Mouse (Mus musculus): Measurements from ENCODE around the gene Gm9918.
"Not testable (repeated sequence)": the region's sequence is repeated elsewhere in the genome, so short reads cannot be mapped to it uniquely, and the experiment has no call there.

Gene Gm9918

DNA sequence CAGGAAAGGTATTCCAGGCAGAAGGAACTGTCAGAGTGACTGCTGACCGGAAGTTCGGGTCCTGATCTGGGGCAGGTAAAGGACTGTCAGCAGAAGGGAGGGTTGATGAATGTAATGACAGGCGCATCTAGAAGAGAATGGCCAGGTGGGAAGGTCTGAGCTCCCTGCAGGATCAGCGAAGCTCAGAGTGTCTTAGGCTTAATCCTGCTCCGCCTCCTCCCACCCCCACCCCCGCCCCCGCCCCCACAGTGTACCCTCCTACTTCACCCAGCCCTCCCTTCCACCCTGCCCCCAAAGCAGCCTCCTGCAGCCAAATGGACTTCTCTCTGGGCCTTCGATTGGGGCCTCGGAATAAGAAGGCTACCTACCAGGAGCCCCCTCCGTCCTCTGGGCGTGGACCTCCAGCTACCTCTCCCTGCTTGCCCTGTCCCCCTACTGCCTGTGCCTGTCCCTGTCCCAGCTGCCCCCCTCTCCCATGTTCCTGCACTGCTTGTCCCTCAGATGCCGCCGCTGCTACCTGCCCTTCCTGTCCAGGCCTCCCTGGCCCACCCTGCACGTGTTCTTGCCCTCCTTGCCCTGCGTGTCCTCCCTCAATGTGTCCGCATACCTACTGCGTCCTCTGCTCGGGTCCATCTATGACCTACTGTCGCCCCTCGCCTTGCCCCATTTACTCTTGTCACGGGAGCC is at the start of gene Gm9918:
Gene Gm9918 (plus strand): TSS at position 290 of the 687 bp plus-strand sequence.
- DNase-seq (ENCODE audit: low read depth, low spot score), result no peak

DNA sequence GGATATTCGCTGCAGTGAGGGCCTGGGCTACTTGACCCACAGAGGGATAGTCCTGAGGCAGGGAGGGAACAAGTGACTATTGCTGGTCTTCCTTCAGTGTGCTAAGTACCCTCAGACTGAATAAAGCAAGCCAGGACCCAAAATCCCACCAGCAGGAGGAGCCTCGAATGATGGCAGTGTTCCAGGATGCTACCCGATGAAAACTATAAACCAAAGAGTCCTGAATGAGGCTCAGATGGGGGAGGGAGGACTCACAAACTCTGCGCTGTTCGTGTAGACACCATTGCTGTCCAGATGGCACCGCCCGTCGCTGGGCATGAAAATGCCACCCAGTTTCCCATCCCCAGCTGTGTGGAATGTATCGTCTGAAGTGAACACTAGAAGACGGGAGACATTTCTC is 48.0 kb upstream of the Gm9918 start:
- no peak for DNase-seq (ENCODE audit: low read depth, low spot score)

DNA sequence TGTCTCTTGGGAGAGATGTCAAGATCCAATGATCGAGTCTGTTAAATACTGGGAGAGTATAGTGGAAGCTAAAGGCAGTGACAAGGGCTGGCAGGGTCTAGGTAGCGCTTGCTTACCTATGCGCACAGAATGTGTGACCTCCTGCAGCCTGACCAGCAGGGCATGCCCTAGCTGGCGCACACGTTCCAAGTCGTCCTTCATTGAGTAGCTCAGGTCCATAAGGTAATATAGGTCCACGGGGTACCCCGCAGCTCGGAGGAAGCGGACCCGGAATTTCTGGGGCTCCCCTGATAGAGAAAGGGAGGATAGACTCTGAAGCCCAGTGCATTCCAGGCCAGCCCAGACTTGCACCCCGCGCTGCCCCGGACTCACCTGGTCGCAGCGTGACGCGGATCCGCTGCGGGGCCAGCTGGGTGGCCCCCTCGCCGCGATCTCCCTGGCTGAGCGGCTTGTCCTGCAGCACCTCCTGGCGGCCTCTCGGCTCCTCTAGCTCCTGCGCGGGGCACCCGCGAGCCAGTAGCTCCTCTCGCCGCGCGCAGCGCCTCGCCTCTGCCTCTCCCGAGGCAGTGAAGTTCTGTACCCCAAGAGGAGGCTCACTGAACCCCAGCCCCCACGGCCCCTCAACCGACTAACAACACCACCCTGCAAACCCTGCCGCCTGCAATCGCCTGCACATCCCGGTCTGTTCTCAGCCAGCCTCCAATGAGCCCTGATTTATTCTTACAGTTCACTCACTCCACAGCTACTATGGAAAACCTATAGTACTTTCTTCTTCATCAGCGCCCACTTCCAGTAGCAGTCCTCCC is 46.0 kb upstream of the Gm9918 start:
- no peak for DNase-seq (ENCODE audit: low read depth, low spot score)

DNA sequence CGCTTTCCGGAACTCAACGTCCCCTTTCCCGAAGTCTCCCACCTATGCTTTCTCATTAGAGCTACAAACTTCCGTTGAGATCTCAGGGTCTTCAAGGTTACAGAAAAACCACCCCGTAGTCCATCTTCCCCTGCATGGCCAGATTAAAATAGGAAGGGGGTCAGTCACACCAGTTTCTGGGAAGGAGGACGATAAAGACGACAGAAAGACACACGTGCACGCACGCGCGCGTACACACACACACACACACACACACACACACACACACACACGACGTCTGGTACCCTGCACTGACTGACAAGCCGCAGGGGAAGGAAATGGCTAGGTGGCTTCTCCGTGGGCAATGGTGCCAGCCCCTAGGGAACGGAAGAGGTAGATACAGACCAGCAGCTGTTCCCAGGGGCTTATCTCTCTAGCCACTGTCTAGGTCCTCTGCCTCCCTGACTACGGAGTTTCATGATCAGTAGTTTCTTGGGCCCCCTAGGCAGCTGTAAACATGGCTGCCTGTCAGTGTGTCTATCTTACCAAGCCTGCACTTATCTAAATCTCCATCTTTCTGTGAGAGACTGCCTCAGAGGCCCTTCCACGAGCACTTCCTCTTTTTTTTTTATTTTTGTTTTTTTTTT is 45.3 kb upstream of the Gm9918 start:
- DNase-seq (ENCODE audit: low read depth, low spot score), result no peak

DNA sequence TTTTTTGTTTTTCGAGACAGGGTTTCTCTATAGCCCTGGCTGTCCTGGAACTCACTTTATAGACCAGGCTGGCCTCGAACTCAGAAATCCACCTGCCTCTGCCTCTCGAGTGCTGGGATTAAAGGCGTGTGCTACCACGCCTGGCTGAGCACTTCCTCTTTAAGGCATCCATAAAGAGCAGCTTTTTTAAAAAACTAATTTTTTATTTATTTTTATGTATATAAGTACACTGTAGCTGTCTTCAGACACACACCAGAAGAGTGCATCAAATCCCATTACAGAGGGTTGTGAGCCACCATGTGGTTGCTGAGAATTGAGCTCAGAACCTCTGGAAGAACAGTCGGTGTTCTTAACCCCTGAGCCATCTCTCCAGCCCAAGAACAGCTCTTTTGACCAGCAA is 44.7 kb upstream of the Gm9918 start:
- not testable (repeated sequence) for DNase-seq (ENCODE audit: low read depth, low spot score)

DNA sequence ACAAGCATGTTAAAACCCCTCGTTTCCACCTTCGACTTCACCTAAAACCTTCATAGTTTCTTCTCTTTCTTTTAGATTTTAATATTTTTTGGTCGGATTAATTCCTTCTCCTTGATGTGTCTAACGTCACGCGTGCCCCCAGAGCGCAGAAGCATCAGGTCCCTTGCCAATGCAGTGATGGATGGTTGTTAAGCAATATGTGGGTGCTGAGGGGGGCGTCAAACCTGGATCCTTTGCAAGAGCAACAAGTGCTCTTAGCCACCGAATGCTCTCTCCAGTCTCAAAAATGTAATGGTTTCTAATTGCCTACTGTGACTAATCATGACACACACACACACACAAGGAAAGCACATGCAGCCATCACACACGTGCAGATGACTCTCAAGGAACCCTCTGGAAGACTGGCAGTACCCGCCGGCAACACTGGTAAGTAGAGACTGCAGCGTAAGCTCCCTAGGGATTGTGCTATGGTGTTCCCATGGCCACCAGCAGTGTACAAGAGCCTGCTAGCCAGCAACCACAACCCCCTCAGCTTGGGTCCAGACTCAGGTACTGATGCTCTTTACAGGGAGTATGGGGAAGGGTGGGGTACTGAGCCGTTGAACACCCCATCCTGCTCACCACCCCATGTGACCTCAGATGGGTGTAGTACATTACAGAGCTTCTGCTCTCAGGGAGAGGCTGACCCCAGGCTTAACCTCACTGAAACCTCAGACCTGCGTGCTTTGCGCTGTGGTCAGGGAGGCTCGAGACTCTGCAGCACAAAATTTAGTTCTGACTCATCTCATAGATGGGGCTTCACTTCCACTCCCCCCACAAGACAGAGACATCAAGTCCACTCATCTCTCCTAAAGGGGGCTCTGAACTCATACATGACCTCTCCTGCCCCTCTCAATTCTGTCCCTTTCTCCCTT is 39.7 kb upstream of the Gm9918 start:
- no peak for DNase-seq (ENCODE audit: low read depth, low spot score)

DNA sequence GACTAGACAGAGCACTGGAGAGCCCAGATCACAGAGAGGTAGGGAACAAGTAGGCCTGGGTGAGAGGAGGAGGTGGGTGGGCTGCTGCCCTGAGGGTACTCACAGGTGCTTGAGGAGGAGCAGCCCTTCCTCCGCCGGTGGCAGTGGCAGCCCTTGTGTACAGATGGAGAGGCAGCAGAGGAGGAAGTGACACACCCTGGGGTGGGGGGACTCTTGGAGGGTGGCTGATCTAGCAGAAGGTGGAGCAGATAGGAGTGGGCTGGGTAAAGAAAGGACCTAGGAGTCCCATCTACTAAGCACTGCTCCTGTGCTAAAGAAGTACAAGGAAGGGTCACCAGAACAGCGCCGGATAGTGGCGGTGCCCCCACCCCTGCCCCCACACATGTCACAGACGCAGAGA is 38.6 kb upstream of the Gm9918 start, which contains the start of gene Itgb7:
Gene Itgb7 (minus strand): TSS at position 197 of the 400 bp plus-strand sequence.
- no peak for DNase-seq (ENCODE audit: low read depth, low spot score)

DNA sequence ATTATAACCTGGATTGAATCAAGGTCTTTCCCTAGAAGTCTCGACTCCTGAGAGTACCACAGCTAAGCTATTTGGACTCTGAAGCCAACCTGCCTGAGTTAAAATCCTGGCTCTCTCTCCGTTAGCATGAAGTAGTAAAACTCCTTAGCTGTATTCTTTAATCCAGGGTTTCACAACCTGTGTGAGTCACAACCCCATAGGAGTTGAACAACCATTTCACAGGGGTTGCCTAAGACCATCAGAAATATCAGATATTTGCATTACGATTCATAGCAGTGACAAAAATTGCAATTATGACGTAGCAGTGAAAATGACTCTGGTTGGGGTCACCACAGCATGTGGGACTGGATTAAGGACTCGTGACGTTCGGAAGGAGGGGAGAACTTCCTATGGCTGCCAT is 37.6 kb upstream of the Gm9918 start:
- no peak for DNase-seq (ENCODE audit: low read depth, low spot score)

DNA sequence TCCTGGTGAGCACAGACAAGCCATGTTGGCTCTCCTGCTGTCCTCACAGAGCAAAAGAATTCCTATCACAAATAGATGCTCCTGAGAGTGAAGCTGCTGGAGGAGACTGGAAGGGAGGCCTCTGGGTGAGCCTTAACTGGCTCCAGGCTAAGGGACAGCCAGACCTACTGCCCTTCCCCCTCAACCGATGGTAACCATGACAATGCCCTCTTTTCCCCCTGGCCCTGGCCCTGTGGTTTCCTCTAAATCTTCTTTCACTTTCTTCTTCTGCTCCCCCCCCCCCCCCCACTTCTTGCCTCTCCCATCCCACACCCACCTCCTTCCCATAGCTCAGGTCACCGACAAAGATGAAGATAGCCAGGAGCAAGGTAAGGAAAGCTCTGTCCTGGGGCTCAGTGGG is 36.5 kb upstream of the Gm9918 start:
- no peak for DNase-seq (ENCODE audit: low read depth, low spot score)

DNA sequence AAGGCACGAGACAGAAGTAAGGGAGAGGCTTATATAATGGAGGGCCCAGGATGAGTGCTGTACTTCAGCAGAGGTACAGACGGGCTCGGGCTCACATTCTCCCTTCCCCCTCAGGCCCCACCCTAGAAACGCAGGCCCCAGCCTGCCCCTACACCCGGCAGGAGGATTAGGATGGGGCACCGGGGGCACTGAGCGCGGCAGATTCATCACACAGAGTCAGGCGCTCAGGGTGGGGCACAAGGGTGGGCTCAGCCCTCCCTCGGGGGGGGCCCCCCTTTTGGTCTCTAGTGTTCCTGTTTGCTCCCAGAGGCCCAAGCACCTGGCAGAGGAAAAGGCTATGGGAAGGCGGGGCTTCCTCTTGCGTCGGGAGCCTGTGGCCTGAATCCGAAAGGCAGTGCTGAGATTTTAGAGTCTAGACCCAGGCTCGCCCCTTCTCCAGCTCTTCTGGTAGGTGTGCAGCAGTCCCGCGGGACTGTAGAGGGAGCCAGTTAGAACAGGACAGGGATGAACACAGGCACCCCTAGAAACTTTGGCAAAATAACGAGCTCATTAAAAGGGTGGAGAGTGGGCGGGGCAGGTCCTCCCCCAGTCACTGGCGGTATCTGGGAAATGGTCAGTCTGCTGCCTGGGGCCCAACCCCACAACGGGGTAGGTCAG is 34.9 kb upstream of the Gm9918 start:
- no peak for DNase-seq (ENCODE audit: low read depth, low spot score)

DNA sequence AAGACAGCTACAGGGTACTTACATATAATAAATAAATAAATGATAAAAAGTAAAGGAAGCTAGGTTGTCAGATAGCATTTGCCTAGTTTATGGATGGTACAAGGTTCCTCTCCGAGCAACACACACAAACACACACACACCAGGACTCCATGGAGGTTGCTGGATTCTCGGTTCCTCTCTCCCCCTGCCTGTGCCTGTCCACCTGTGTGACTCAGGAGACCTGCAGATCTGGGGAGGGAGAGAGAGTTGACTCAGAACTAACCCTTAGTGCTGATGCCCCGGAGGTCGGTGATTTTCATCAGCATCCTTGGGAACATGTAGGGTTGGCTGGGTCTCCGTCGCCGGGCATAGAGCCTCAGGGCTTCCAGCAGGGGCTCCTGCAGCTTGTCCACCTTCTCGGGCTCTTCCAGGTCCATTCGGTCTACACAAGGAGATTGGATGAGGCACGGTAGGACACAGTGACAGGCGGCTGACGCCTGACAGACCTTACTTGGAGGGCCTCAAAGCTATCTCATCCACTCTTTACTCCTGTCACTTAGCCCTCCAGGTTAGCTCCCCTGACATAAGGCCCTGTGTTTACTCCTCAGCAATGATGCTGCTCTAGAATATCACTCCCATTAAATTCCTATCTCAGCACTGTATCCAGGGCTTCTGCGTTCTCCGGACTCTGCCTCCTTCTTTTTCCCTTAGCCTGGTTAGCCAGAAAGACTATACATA is 31.7 kb upstream of the Gm9918 start:
- DNase-seq (ENCODE audit: low read depth, low spot score), result no peak

DNA sequence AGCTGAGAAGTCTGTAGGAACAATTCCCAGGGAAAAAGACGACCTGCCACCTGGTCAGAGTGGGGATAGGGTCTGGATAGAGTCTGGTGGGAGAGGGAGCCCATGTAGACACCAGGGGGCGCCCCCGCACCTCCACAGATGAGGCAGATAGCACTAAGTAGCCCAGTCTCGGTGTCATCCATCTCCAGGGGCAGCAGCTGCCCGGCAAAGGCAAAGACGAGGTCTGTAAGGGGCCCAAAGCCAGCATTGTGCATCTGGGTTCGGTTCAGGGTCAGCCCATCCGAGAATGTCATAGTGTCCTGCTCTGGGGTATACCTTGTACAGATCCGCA is 31.1 kb upstream of the Gm9918 start:
- no peak for DNase-seq (ENCODE audit: low read depth, low spot score)

DNA sequence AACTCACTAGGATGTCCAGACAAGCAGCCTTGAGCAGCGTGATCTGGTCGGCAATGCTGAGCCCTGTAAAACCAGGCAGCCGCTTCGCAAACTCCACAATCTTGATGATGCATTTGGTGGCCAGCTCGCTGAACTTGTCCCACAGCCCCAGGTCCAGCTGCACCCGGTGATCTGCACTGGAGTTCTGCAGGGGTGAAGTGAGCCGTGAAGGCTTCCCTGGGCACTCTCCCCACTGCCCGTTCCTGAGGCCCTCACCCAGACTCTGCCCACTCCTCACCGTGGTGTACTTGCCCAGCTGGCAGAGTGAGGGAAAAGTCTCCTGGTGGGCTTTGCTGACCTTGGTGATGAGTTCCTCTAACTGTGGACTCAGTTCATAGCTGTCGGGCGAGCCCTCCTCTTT is 30.5 kb upstream of the Gm9918 start:
- no peak for DNase-seq (ENCODE audit: low read depth, low spot score)

DNA sequence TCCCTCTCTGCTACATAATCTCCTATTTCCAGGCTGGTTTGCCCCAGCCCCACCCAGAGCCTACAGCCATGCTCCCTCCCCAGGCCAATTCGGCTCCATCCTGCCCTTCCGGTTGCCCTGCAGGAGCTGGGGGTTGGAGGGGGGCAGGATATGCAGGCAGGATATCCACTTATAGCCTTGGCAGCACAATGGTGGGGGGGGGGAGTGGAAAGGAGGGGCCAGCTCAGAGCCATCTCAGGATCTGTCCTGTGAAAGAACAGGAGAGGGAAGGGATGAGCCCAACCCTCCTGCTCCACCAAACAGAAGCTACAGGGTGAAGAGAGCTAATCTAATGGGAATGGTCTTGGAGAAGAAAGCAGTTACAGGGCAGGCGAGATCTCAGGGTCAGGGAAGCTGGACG is 29.8 kb upstream of the Gm9918 start:
- no peak for DNase-seq (ENCODE audit: low read depth, low spot score)

DNA sequence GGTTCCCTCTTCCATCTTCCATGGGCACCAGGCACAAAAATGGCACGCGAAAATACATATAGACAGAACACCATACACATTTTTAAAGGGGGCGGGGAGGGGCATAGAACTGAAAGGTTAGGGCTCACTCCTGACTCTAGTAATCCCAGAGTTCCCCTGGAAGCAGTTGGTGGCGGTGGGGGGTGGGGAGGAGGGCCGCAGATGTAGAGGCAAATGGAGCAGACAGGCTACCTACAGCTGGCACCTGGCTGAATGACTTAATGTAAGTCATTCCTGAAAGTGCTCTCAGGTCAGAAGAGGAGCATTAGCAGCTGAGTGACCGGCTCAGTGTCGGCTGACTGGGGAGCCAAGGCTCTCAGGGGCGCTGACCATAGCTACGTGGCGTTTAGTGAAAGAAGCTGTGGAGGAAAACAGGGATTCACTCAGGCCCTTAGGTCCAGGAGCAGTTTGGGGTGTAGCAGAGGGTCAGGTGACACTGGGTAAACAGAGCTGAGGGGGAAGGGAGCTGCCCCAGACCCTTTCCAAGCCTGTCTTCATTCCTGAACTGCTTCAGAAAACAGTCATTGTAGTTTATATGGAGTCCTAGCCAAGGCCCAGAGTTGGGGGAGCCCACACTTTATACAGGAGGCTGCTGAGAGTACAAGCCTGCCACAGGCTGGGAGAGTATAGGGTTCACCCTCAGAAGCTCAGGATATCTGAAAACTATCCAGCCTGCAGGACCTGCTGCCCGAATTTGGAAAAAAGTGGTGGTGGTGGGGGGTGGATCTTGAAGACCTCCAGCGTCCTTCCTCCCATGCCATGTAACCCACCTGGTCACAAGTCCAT is 27.7 kb upstream of the Gm9918 start:
- no peak for DNase-seq (ENCODE audit: low read depth, low spot score)

DNA sequence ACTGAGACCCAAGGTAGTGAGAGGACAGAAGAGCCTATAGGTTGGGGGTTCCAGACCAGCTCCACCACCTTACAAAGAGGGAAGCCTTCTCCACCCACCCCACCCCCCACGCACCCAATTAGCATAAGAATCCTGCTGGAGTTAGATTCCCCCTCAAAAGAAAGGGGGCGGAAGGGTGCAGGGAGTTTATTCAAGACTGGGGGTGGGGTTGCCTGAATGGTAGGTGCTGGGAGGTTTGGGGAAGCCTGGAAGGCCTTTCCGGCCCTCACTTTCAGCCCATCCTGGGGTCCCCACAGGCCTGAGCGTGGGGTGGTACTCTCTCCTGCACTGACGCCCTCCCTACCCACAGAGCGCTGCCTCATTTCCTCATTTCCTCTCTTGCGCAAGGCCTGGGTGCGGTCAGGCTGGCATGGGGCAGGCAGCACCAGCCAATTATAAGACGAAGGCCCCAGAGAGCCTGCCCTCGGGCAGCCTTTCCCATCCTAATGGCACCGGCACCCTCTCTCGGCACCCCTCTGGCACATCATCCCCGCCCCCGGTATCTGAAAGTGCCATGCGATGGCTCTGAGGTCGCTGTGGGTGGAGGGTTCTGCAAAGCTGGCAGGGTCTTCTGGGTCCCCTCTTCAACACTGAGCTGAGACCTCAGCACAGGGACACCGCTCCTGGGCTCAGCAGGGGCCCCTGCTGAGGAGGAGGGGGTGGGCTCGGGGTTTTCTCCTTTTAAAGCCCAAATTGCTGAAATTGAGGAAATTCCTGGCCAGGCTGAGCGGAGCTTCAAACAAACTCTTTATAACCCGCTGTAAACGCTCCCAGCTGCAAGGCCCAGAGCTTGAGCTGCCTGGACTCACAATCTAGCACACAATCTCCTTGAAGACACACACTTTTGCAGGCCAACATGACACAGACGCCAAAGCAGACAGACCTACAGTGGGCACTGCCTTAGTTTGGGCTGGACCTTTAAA is 26.9 kb upstream of the Gm9918 start:
- DNase-seq (ENCODE audit: low read depth, low spot score), result no peak

DNA sequence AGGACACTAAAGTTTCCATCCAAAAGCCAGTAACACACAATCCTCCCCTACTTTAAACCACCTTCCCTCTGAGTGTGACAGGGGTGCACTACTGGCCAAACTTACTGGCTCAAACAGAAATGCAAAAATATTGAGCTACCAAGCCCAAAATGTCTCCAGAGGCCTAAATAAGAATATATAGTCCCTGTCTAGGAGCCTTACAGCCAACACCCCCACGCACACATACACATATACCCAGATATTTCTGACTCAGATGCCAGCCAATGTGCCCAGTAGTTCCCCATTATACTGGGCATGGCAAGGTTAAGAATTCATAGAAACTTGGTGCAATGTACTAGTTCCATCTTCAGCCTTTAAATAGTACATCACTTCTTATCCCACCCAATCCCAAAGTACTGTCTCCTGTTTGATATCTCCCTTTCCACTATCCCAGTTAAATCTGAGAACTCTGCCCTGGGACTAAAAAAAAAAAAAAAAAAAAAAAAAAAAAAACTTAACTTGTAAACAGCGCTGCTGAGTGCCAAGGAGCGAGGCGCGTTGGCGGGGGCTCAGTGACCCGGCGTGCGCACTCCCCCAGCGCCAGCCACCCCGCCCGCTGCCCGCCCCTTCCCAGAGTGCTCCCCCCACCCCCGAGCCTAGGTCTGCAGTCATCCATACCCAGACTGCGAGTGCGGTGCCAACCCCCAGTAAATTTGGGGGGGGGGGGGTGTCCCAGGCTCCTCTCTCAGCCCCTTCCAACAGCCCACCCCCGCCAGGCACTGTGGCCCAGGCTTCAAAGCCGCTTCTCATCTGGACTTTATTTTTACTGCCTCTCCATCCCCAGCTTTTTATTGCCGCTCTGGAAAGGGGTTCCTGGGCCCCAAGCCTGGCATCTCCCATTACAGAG is 25.8 kb upstream of the Gm9918 start:
- DNase-seq (ENCODE audit: low read depth, low spot score), result no peak

DNA sequence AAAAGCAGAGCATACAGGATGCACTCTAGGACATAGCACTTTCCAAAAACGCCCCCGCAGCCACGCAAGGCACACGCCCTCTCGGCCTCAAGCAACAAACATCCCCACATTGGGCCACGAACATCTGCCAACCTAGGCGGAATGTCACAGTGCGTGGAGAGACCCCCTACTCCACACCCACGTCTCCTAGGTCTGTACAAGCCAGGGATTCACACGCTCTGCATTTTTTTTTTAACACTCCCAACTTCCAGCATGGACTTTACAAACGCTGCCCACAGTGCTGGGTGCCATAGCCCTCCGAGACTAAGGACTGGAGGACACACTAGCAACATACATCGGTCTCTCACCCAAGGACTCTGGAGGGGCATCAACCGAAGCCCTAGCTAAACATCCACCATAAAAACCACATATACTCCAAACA is 24.9 kb upstream of the Gm9918 start:
- no peak for DNase-seq (ENCODE audit: low read depth, low spot score)
